Mouse (Mus musculus) G1E (cell line): ENCODE measurements around the gene Rsph3b. TPM values are rescaled to one million over a fixed set of nuclear protein-coding genes. Genes with fewer than 3 reads are reported as not detected.
"Not testable (repeated sequence)": the region's sequence is repeated elsewhere in the genome, so short reads cannot be mapped to it uniquely, and the experiment has no call there.

Source experiments
- ATAC-seq: 2 replicates; pipeline ENCODE4 v1.8.0; 2016; ENCODE audit warnings: mild to moderate bottlenecking; ENCODE audit not compliant: insufficient number of reproducible peaks, poor library complexity, low FRiP score, severe bottlenecking; ENCODE audit errors: extremely low read depth
- DNase-seq: peaks from one replicate; pipeline ENCODE4 v3.0.0; 2012; ENCODE audit warnings: low spot score
- H3K27me3 ChIP-seq: 2 replicates; pipeline ENCODE4 v1.6.1; 2012; ENCODE audit warnings: mild to moderate bottlenecking, low read length, inconsistent platforms; ENCODE audit not compliant: insufficient read depth
- H3K36me3 ChIP-seq: replicated peaks from 2 replicates; pipeline ENCODE3; 2012; ENCODE audit warnings: mild to moderate bottlenecking, inconsistent platforms
- H3K4me1 ChIP-seq: 2 replicates; pipeline ENCODE4 v1.6.1; 2012; ENCODE audit warnings: low read depth, low read length, inconsistent platforms, mixed read lengths; ENCODE audit not compliant: insufficient read depth
- H3K4me3 ChIP-seq: 2 replicates; pipeline ENCODE4 v1.5.1; 2012; ENCODE audit warnings: low read depth, mild to moderate bottlenecking, inconsistent platforms, low read length, moderate library complexity, mixed read lengths
- H3K9me3 ChIP-seq: replicated peaks from 2 replicates; pipeline ENCODE4 v1.6.1; 2012; ENCODE audit warnings: inconsistent platforms
- polyA plus RNA-seq: library from polyadenylated mRNA; stranded (reverse); fragments of >175 nt; gene quantifications from 2 replicates; pipeline ENCODE4 v1.2.3, GENCODE M21; 2012
- total RNA-seq, 2 experiments: library from RNA; stranded (forward) in 1 of 2; stranded (reverse) in 1 of 2; fragments of 200-1000 nt in 1 of 2; fragments of >200 nt in 1 of 2; fragmentation: Nextera tagmentation in 1 of 2; gene quantifications; 2 replicates each; pipeline ENCODE4 v1.2.3; 2014 to 2017

Gene Rsph3b
- 23.3 and 29.7 TPM in 2 replicates for total RNA-seq (2014; fragmentation: Nextera tagmentation)
- total RNA-seq (2017): 17.3 and 23.2 TPM in 2 replicates
- 21.7 and 22.6 TPM in 2 replicates for polyA plus RNA-seq

GRCm38 (mm10) chr17:6947984-6948768, at the start of gene Rsph3b:
Gene Rsph3b, minus strand, starts transcription at chr17:6948682.
- H3K4me3 ChIP-seq: peak within 1 kb of the TSS; percentile 74
- H3K4me1 ChIP-seq, H3K36me3 ChIP-seq, ATAC-seq, H3K9me3 ChIP-seq, H3K27me3 ChIP-seq: not testable (repeated sequence)
- DNase-seq: peak; percentile 44

- ATAC-seq, DNase-seq, H3K27me3 ChIP-seq, H3K4me3 ChIP-seq, H3K36me3 ChIP-seq, H3K9me3 ChIP-seq, H3K4me1 ChIP-seq: not testable (repeated sequence)
Measured at GRCm38 (mm10) chr17:6997778-6998490, 49.5 kb upstream of the Rsph3b start.

GRCm38 (mm10) chr17:6996826-6997225, 48.3 kb upstream of the Rsph3b start:
- not testable (repeated sequence) for DNase-seq, ATAC-seq

GRCm38 (mm10) chr17:6995504-6995903, 47.0 kb upstream of the Rsph3b start:
- H3K36me3 ChIP-seq, DNase-seq, ATAC-seq, H3K4me1 ChIP-seq, H3K27me3 ChIP-seq, H3K4me3 ChIP-seq, H3K9me3 ChIP-seq: not testable (repeated sequence)

More at GRCm38 (mm10) chr17:6996826-6997225, 48.3 kb upstream of the Rsph3b start:
- not testable (repeated sequence) for H3K27me3 ChIP-seq, H3K4me1 ChIP-seq, H3K36me3 ChIP-seq, H3K4me3 ChIP-seq, H3K9me3 ChIP-seq

GRCm38 (mm10) chr17:6986118-6986517, 37.6 kb upstream of the Rsph3b start:
- H3K36me3 ChIP-seq, H3K4me1 ChIP-seq, DNase-seq, H3K9me3 ChIP-seq, H3K27me3 ChIP-seq, H3K4me3 ChIP-seq, ATAC-seq: not testable (repeated sequence)

- H3K36me3 ChIP-seq, H3K4me1 ChIP-seq, H3K9me3 ChIP-seq, H3K4me3 ChIP-seq, ATAC-seq, H3K27me3 ChIP-seq, DNase-seq: not testable (repeated sequence)
Measured at GRCm38 (mm10) chr17:6980144-6980543, 31.7 kb upstream of the Rsph3b start.

- not testable (repeated sequence) for DNase-seq, H3K27me3 ChIP-seq, H3K9me3 ChIP-seq, H3K36me3 ChIP-seq, H3K4me1 ChIP-seq
- peak; percentile 18; the same call in 1 of the 2 replicates for ATAC-seq
- peak overlapping the region; percentile 70 for H3K4me3 ChIP-seq
Measured at GRCm38 (mm10) chr17:6979380-6979779, 30.9 kb upstream of the Rsph3b start.

GRCm38 (mm10) chr17:6978287-6979248, 30.1 kb upstream of the Rsph3b start, which contains the start of gene Gm49721:
Gene Gm49721, plus strand, starts transcription at chr17:6978904.
- H3K4me3 ChIP-seq: peak within 1 kb of the TSS; percentile 70
- peak; percentile 1 for DNase-seq

GRCm38 (mm10) chr17:6974985-6975384, 26.5 kb upstream of the Rsph3b start:
- H3K4me1 ChIP-seq, ATAC-seq, H3K27me3 ChIP-seq, H3K36me3 ChIP-seq, H3K4me3 ChIP-seq, H3K9me3 ChIP-seq, DNase-seq: not testable (repeated sequence)

More at GRCm38 (mm10) chr17:6978287-6979248, 30.1 kb upstream of the Rsph3b start, which contains the start of gene Gm49721:
- peak; percentile 88 for ATAC-seq
- not testable (repeated sequence) for H3K36me3 ChIP-seq, H3K4me1 ChIP-seq, H3K9me3 ChIP-seq, H3K27me3 ChIP-seq

- not testable (repeated sequence) for DNase-seq, H3K9me3 ChIP-seq, ATAC-seq, H3K4me3 ChIP-seq, H3K27me3 ChIP-seq, H3K4me1 ChIP-seq, H3K36me3 ChIP-seq
Measured at GRCm38 (mm10) chr17:6972836-6973396, 24.4 kb upstream of the Rsph3b start.

- not testable (repeated sequence) for H3K4me3 ChIP-seq, H3K36me3 ChIP-seq, ATAC-seq, H3K4me1 ChIP-seq, H3K27me3 ChIP-seq, H3K9me3 ChIP-seq, DNase-seq
Measured at GRCm38 (mm10) chr17:6971238-6971637, 22.8 kb upstream of the Rsph3b start.
